Mouse (Mus musculus): Measurements from ENCODE around the gene Cuedc1. TPM values are rescaled to one million over a fixed set of nuclear protein-coding genes. Genes with fewer than 3 reads are reported as not detected.

The Cuedc1 gene
- polyA plus RNA-seq, 1 experiment from 2014 or later: 50.2 TPM

- H3K9ac ChIP-seq: no peak overlapping the region
- H3K4me3 ChIP-seq: no peak overlapping the region
- 53% methylated on average over 3 of the region's 3 CpGs for WGBS
- peaks cover 56% of the 10 kb centered on the region for H3K4me1 ChIP-seq
- no peak for ATAC-seq (ENCODE audit: low FRiP score, low read depth)
- no peaks in the 10 kb centered on the region for H3K9me3 ChIP-seq
- no peak overlapping the region for H3K27ac ChIP-seq
- H3K4me2 ChIP-seq (replicated peaks): no peak overlapping the region
- peaks cover 6% of the 10 kb centered on the region; the same call in 1 of the 2 replicates for H3K36me3 ChIP-seq
- H3K27me3 ChIP-seq (replicated peaks): peaks cover 7% of the 10 kb centered on the region
Observed at GRCm38 (mm10) chr11:88170606-88171005, 72.7 kb downstream of the Cuedc1 start.

- peaks cover 7% of the 10 kb centered on the region; the same call in 1 of the 2 replicates for H3K36me3 ChIP-seq
- no peak overlapping the region for H3K4me3 ChIP-seq
- WGBS: 62% methylated on average over 15 of the region's 15 CpGs
- H3K9ac ChIP-seq: no peak overlapping the region
- no peak overlapping the region for H3K4me2 ChIP-seq (replicated peaks)
- H3K4me1 ChIP-seq: peaks cover 44% of the 10 kb centered on the region
- ATAC-seq (ENCODE audit: low FRiP score, low read depth): no peak
- no peaks in the 10 kb centered on the region for H3K9me3 ChIP-seq
- peaks cover 7% of the 10 kb centered on the region for H3K27me3 ChIP-seq (replicated peaks)
- no peak overlapping the region for H3K27ac ChIP-seq
Observed at GRCm38 (mm10) chr11:88171876-88172442, 74.1 kb downstream of the Cuedc1 start.

DNA sequence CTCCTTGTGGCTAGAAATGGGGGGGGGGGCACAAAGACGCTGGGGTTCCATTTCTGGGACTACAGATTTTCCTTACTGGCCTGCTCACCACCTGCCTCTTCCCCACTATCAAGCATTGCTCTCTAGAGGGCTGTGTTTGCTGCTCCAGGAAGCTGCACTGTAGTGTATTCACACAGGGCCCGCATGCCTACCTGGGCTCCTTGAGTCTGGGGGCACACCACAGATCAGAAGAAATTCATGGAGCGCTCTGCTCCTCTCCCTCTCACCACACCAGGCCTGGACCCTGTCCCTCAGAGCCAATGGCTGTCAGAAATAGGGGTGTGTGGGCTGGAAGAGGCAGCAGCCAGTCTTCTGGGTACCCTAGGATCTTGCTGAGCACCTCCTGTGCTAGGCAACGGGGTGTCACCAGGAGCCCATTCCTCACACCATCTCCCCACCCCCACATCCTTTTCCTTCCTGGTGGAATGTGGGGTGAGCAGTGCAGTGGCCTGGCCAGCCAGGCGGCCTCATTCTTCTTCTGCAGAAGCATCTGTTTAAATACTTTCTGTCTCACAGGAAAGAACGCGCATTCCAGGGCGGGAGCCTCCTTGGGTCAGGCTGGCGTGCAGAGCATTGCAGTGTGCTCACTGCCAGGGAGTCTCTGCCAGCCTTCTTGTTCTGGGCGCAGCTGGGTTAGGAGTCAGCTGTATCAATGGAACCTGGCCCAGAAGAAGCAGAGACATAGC lies 74.9 kb downstream of the Cuedc1 start:
- no peaks in the 10 kb centered on the region for H3K9me3 ChIP-seq
- ATAC-seq (ENCODE audit: low FRiP score, low read depth): peak; percentile 54; the same call in 1 of the 2 replicates
- no peak overlapping the region for H3K27ac ChIP-seq
- H3K4me3 ChIP-seq: no peak overlapping the region
- H3K4me2 ChIP-seq (replicated peaks): peak overlapping the region; percentile 18
- H3K4me1 ChIP-seq: peaks cover 44% of the 10 kb centered on the region
- peak overlapping the region; percentile 17; the same call in 1 of the 2 replicates for H3K9ac ChIP-seq
- WGBS: 23% methylated on average over 10 of the region's 10 CpGs
- H3K36me3 ChIP-seq: peaks cover 13% of the 10 kb centered on the region
- H3K27me3 ChIP-seq (replicated peaks): peaks cover 7% of the 10 kb centered on the region

DNA sequence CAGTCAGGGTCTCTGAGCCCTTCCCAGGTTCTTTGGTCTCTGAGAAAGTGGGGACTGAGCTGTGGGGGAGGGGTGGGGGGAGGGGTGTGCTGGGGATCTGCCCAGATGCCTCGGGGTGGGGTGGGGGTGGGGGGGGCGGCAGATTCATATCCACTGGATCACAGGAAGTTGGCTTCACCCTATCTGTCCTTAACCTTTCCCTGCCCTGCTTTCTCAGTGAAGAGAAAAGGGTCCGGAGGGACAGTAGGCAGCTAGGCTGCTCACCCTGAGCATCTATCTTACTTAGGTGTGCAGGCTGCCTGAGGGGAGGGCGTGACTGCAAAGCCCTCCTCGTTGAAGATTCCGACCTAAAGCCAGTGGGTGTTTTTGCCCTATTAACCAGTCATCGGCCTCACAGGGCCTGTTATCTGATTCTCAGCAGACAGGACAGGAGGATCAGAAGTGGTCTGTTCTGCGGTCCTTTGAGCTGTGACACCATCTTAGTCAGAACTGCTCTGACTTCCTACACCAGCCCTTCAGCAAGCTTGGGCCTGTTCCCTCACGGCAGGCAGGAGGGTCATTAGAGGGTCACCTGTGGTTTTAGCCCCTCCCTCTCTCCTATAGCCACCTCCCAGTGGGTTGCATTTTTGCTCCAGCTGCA lies 75.6 kb downstream of the Cuedc1 start:
- Histone ChIP-seq H3K4me2 (replicated peaks) (peak overlapping the region; percentile 18), H3K27me3 (replicated peaks) (peaks cover 7% of the 10 kb centered on the region; the same call in 1 of the 2 replicates), H3K9ac (no peak overlapping the region), H3K4me1 (peaks cover 36% of the 10 kb centered on the region), H3K27ac (no peak overlapping the region), H3K36me3 (peaks cover 14% of the 10 kb centered on the region), H3K4me3 (no peak overlapping the region), H3K9me3 (no peaks in the 10 kb centered on the region)
- 18% methylated on average over 9 of the region's 9 CpGs for WGBS
- no peak for ATAC-seq (ENCODE audit: low FRiP score, low read depth)

DNA sequence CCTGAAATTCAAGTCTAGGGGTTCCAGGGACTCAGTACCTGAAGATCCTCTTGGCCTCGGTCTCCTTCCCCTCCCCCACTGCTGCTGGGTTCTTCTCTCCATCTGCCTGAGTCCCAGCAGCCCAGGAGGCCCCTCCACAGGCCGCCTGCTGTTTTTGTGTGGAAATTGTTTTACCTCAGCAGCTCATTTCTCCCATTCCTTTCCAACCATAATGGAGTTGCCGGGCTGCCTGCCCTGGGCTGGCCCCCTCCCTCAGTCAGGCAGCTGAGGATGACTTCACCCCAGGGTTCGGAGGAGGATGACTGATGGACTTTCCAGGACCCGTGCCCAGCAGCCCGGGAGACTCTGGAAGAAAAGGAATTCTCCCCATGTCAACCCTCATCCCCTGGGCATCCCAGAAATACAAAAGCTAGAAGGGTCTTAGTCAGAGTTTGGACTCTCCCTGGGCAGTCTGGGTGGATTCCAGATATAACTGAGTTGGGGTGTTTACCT lies 82.7 kb downstream of the Cuedc1 start:
- no peak overlapping the region for H3K4me3 ChIP-seq
- H3K27ac ChIP-seq: peak overlapping the region; percentile 70
- H3K9me3 ChIP-seq: no peaks in the 10 kb centered on the region
- H3K4me2 ChIP-seq (replicated peaks): peak overlapping the region; percentile 25
- no peaks in the 10 kb centered on the region for H3K27me3 ChIP-seq (replicated peaks)
- 5% methylated on average over 6 of the region's 6 CpGs for WGBS
- no peak overlapping the region for H3K9ac ChIP-seq
- peak; percentile 49 for ATAC-seq (ENCODE audit: low FRiP score, low read depth)
- peaks cover 39% of the 10 kb centered on the region for H3K36me3 ChIP-seq
- H3K4me1 ChIP-seq: peaks cover 31% of the 10 kb centered on the region

GRCm38 (mm10) chr11:88180959-88181619 lies 83.2 kb downstream of the Cuedc1 start:
- WGBS: 9% methylated on average over 16 of the region's 16 CpGs
- Histone ChIP-seq H3K27me3 (replicated peaks) (no peaks in the 10 kb centered on the region), H3K27ac (peak overlapping the region; percentile 70), H3K4me3 (no peak overlapping the region), H3K4me1 (peaks cover 31% of the 10 kb centered on the region), H3K9me3 (no peaks in the 10 kb centered on the region), H3K9ac (no peak overlapping the region), H3K4me2 (replicated peaks) (peak overlapping the region; percentile 25), H3K36me3 (peaks cover 40% of the 10 kb centered on the region)
- peak; percentile 64 for ATAC-seq (ENCODE audit: low FRiP score, low read depth)

- H3K9ac ChIP-seq: no peak overlapping the region
- 92% methylated on average over 17 of the region's 17 CpGs for WGBS
- H3K36me3 ChIP-seq: peaks cover 33% of the 10 kb centered on the region
- H3K4me2 ChIP-seq (replicated peaks): no peak overlapping the region
- H3K9me3 ChIP-seq: no peaks in the 10 kb centered on the region
- no peak for ATAC-seq (ENCODE audit: low FRiP score, low read depth)
- no peak overlapping the region for H3K4me3 ChIP-seq
- H3K4me1 ChIP-seq: peaks cover 44% of the 10 kb centered on the region
- H3K27ac ChIP-seq: no peak overlapping the region
- H3K27me3 ChIP-seq (replicated peaks): no peaks in the 10 kb centered on the region
Observed at GRCm38 (mm10) chr11:88184632-88185180, 86.8 kb downstream of the Cuedc1 start.

DNA sequence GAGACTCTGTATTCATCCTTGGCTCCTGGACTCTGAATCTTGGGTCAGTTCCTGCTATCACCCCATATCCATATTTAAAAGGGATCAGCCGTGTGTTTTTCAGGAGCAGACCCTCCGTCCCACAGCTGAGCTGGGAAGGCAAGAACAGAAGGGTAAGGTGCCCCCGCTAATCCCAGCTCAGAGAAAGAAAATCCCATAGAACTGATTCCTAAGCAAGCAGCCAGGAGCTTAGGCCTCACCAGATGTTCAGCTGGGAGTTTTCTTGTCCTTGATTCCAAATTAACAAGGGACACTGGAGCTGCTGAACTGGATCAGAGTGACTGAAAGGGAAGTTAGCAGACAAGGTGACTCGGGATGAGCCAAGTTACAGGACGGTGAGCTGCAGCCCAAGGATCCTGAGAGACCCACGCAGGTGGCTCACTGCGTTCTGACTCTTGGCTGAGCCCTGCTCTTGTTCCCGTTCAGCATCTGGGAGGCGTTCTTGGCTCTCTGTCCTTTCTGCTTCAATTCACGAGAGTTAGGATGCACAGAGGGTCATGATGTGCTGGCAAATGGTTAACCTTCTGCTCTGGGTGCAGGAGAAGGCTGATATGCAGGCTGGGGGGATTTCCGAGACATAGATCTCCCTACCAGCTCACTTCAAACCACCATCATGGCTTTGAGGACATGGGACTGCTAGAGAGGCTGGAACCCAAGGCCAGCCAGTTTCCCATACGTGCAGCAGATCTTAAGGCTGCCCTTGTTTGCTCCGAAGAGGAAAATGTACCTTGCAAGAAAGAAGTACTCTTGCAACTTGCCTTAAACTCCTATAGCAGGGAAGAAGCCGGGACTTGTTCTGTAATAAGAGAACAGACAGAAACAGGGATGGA lies 88.5 kb downstream of the Cuedc1 start:
- Histone ChIP-seq H3K9me3 (no peaks in the 10 kb centered on the region), H3K9ac (no peak overlapping the region), H3K4me3 (no peak overlapping the region), H3K27ac (no peak overlapping the region), H3K4me1 (peaks cover 28% of the 10 kb centered on the region), H3K36me3 (peaks cover 33% of the 10 kb centered on the region), H3K27me3 (replicated peaks) (peaks cover 3% of the 10 kb centered on the region; the same call in 1 of the 2 replicates), H3K4me2 (replicated peaks) (peak overlapping the region; percentile 42; the same call in 1 of the 2 replicates)
- no peak for ATAC-seq (ENCODE audit: low FRiP score, low read depth)
- WGBS: 84% methylated on average over 14 of the region's 14 CpGs

DNA sequence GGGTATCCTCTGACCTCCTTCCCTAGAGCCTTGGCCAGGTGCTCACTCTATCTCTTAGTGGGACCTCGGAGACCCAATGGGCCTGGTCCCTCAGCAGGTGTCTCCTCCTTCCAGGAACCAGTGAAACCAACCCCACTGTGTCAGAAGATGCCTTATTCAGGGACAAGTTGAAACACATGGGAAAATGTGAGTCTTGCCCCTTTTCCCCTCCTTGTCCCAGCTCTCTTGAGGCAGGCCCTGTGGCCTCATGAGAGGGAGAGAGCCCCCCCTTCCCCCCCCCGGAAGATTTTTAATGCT lies 89.0 kb downstream of the Cuedc1 start:
- Histone ChIP-seq H3K9me3 (no peaks in the 10 kb centered on the region), H3K36me3 (peaks cover 33% of the 10 kb centered on the region), H3K9ac (no peak overlapping the region), H3K4me3 (no peak overlapping the region), H3K27ac (no peak overlapping the region), H3K4me2 (replicated peaks) (peak overlapping the region; percentile 42), H3K27me3 (replicated peaks) (peaks cover 9% of the 10 kb centered on the region), H3K4me1 (peaks cover 22% of the 10 kb centered on the region)
- WGBS: 41% methylated on average over 2 of the region's 2 CpGs
- no peak for ATAC-seq (ENCODE audit: low FRiP score, low read depth)

DNA sequence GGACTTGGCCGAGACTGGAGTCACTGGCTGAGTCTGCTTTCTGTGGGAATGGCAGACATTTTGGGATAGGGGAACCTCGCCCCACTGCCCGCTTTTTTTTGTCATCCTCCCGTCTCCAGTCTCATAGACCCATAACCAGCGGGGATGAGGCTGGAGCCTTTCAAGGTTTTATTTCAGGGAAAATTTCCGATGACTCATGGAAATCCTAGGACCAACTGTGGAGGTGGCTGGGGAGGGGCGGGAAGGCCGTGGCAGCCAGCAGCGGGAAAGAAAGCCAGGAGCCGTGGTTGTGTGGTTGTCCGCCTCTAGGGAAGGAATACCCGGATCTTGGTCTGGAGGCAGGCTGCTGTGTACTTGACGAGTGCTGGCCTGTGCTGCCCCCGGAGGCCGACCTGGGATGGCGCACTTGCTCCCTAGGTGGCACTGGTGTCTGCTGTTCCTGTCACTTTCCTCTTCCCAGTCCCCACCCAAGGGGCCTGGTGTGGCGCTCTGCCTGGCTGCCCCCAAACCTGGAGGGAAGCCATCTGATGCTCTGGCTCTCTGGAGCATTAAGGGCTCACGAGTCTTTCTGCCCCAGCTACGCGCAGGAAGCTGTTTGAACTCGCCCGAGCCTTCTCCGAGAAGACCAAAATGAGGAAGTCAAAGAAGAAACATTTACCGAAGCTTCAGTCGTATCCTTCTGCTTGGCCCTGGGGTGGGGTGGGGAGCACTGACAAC lies 89.7 kb downstream of the Cuedc1 start:
- H3K36me3 ChIP-seq: peaks cover 28% of the 10 kb centered on the region
- H3K4me2 ChIP-seq (replicated peaks): peak overlapping the region; percentile 42
- WGBS: 17% methylated on average over 25 of the region's 25 CpGs
- H3K4me1 ChIP-seq: peaks cover 17% of the 10 kb centered on the region
- peak; percentile 90 for ATAC-seq (ENCODE audit: low FRiP score, low read depth)
- 0 out of 2 replicates have a peak overlapping the region, but pooled peaks have one; percentile 35 for H3K9ac ChIP-seq
- H3K9me3 ChIP-seq: no peaks in the 10 kb centered on the region
- 0 out of 2 replicates have a peak overlapping the region, but pooled peaks have one; percentile 34 for H3K27ac ChIP-seq
- peaks cover 16% of the 10 kb centered on the region for H3K27me3 ChIP-seq (replicated peaks)
- no peak overlapping the region for H3K4me3 ChIP-seq
